Mouse (Mus musculus) frontal cortex, postnatal 10 days (tissue): Measurements from ENCODE around the gene Acvr1.

Experiments used
- DNase-seq, 2 experiments: peaks; one replicate each; pipeline ENCODE4 v3.0.0; 2022; ENCODE audit warnings: low spot score in 2 of 2, mixed read lengths in 1 of 2

The Acvr1 gene

DNA sequence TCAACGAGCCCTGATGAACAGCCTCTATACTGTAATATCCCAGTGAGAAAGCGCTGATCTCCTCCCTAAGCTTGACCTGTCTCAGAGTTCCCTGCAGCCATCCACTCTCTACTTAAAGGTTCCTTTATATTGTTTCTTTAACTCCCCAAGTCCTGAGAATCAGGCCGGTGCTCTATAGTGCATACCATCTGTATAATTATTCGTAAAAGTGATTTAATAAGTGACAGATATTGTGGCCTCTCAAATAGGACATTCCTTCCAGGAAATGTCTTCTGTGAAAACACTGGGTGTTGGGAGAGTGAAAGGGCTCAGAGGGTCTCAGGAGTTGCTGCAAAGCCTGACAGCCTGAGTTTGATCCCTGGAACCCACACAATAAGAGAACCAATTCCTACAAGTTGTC is 88.8 kb downstream of the Acvr1 start:
- DNase-seq = no peak

GRCm38 (mm10) chr2:58476956-58477715 is 89.8 kb downstream of the Acvr1 start:
- peak in 1 of 2 experiments; percentile 79 for DNase-seq

DNA sequence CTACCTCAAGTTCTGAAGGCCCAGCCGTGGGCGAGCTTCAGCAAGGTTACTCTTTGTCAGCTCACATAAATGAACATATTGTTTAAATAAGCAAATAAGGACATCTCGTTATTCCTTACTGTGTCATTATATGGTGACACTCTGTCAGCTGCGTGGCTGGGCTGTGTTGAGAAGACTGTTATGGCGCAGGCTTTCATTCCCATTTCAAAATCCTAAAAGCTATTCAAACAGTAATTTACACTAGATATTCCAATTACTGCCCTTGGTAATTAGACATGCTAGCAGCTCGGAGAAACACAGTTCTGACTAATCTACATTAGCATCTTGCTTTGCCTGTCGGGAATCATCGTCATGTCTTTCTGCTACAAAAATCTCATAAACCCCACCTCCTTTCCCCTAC is 91.4 kb downstream of the Acvr1 start:
- no peak for DNase-seq

GRCm38 (mm10) chr2:58470290-58470689 is 96.7 kb downstream of the Acvr1 start:
- no peak for DNase-seq

- DNase-seq = no peak
Observed at GRCm38 (mm10) chr2:58469816-58470215, 97.1 kb downstream of the Acvr1 start, which contains the start of gene Gm17409. TSS of gene Gm17409 (plus strand) at chr2:58470116.

GRCm38 (mm10) chr2:58458820-58459371 is 108.1 kb downstream of the Acvr1 start:
- DNase-seq = no peak

DNA sequence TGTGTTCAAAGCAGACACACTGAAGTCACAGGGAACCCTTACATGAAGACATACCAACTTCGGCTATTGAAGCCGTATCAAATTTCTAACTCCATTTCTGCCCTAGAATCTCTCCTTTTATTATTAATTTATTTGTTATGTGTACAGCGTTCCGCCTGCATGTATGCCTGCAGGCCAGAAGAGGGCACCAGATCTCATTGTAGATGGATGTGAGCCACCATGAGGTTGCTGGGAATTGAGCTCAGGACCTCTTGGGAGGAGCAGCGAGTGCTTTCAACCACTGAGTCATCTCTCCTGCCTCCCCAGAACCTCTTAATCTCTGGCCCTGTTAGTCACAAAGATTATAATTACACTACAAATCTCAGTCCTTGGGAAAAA is 109.5 kb downstream of the Acvr1 start:
- no peak for DNase-seq

- no peak for DNase-seq
Observed at GRCm38 (mm10) chr2:58456843-58457487, 110.0 kb downstream of the Acvr1 start.

DNA sequence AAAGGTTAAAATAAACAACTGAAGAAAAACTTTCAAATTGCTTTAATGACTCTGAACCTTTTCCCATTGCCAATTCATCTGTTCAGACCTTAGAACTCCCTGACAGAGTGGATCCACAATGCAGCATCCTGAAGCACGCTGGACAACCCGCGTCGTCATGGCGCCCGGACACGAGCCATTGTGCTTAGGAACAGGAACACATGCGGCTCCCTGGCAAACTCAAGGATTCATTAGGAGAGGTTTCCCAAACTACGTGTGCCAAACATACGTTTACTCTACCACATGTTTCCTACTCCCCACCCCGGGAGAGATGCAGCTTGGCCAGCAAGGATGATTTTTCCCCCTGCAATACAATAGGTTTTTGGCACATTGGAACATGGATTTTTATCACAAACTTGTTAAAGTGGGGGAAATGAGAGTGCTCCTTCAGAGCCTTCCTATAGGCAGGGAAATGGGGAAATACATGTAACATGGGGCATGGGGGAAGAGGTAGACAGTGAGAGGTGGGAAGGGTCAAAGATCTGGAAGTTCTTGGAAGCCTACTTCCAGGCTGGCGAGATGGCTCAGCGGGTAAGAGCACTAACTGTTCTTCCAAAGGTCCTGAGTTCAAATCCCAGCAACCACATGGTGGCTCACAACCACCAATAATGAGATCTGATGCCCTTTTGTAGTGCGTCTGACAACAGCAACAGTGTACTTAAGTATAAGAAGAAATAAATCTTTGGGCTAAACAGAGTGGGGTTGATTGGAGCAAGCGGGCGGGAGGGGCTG is 112.7 kb downstream of the Acvr1 start:
- no peak for DNase-seq

DNA sequence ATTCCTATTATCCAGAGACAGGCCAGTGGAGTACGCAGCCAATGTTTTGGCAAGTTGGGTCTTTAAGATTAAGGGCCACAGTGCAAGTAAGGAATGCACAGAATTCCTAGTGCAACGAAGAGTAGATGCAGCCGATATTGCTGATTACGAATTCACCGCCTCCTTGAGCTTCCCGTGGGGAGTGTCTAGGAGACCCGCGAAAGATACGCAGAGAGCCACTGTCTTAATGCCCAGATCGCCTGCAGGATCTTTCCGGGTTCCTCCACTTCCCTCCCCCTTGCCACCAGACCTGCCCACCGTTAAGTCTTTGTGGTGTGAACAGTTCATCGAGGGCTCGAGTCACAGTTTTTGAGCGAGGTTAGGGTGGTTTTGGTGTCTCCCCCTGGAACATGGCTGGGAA is 120.0 kb downstream of the Acvr1 start:
- DNase-seq = no peak

- DNase-seq = no peak
Observed at GRCm38 (mm10) chr2:58443163-58443562, 123.8 kb downstream of the Acvr1 start.

GRCm38 (mm10) chr2:58436911-58437310 is 130.0 kb downstream of the Acvr1 start:
- no peak for DNase-seq

DNA sequence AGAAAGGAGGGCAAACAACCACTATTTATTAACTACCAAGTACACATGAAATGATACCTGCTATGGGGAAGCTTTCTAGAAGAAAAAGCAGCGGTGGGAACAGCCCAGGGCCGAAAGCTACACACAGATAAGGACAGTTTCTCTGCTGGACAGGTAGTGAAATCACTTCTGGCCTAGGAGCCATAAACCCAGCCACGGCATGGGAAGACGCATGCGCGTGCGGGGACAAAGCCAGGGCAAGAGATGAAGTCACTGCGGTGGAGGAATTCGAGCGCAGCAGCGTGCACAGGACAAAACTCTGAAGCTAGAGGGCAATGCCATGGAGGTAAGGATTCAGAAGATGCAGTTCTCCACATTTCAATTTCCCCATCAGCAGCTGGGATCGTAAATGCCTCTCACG is 131.4 kb downstream of the Acvr1 start:
- no peak for DNase-seq

- DNase-seq = no peak
Observed at GRCm38 (mm10) chr2:58434438-58434837, 132.5 kb downstream of the Acvr1 start.

DNA sequence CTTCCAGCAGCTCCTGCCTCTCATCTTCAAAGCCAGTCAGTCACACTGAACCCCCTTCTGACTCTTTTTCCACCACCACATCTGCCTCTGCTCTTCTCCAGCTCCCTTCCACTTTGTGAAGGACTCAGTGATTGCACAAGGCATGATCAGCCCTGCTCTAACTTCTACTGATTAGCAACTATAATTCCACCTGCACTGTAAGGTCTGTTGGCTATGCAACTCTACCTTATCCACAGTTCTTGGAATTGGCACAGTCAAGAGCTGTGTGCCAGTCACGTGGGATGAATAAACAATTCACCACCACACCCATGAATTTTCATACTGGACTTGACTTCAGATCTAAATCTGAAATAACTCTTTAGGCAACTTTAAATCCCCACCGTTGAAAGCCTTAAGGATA is 133.6 kb downstream of the Acvr1 start:
- no peak for DNase-seq

- peak in 1 of 2 experiments; percentile 25 for DNase-seq
Observed at GRCm38 (mm10) chr2:58432211-58432610, 134.7 kb downstream of the Acvr1 start.

- no peak for DNase-seq
Observed at GRCm38 (mm10) chr2:58425436-58426004, 141.4 kb downstream of the Acvr1 start.

GRCm38 (mm10) chr2:58423319-58423718 is 143.6 kb downstream of the Acvr1 start:
- no peak for DNase-seq

DNA sequence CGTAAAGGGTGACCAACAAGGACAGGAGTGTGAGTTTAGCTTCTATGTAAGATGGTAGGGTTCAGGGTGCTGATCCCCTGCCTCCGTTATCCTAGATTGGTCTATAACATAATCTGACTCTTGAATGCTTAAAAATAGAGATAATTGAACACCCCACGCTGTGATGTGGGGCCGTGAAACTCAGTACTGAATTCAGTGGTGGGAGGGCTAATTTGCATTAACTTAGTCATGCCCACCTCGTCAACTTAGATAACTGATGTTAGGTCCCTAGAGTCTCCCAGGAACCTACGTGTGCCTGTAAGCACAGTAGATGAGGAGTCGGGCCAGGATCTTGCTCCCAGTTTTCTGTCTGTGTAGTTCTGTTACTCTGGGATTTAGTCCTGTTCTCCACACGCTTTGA is 147.4 kb downstream of the Acvr1 start:
- DNase-seq = no peak

DNA sequence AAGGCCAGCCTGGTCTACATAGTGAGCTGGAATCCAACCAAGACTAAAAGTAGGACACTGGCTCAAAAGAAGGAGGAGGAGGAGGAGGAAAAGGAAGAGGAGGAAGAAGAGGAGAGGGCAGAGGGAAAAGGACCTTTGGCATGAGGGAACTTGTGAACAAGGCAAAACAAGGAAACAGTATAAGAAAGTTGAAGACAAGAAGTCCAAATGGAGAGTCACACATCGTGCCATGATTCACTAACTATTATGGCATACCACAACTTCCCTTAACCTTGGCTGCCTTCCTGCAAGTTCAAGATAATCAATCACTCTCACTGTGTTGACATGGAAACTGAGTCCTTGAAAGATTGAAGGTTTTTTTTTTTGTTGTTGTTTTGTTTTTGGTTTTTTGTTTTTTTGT is 148.8 kb downstream of the Acvr1 start:
- DNase-seq = no peak

DNA sequence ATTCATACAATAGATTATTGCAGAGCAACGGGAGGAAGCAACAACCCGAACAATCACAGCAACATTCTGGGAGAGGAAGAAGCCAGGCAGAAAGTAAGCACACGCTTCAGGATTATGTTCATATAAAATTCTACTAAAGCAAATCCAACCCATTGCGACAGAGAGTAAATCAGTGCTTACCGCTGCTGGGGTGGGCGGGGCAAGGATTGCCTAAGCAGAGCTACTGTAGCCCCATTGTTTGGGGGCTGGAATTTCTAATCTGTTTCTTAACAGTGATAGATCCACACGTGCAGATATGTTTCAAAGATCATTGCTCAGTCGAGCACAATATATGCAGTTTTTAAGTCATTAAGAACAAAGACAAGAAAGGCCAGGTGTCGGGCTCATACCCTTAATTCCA is 149.3 kb downstream of the Acvr1 start:
- DNase-seq = no peak

DNA sequence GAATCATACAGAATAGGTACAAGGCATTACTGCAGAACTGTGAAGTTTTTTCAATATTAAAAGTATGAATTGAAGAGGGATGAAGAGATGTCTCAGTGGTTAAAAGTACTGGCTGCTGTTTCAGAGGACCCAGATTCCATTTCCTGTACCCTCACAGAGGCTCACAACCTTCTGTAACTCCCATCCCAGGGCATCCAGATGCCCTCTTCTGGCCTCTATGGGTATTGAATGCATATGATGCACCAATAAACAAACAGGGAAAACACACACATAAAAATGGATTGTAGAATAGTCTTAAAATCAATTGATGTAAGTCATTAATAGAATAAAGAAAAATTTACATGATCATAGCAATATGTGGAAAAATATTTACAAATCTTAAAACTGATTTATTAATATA is 151.9 kb downstream of the Acvr1 start:
- DNase-seq = no peak
